Mouse (Mus musculus): ENCODE data around the gene Ggn. TPM values are rescaled to one million over a fixed set of nuclear protein-coding genes. Genes with fewer than 3 reads are reported as not detected.

Gene Ggn
- polyA plus RNA-seq, 1 experiment from 2014 or later = 0.41 TPM

- Histone ChIP-seq H3K4me2 (peak overlapping the region; percentile 3; the same call in 1 of the 2 replicates), H3K4me3 (no peak overlapping the region), H3K36me3 (peaks cover 10% of the 10 kb centered on the region; the same call in 1 of the 2 replicates), H3K9ac (no peak overlapping the region), H3K27ac (ENCODE audit: poor library complexity, severe bottlenecking) (no peak overlapping the region), H3K9me3 (replicated peaks) (no peaks in the 10 kb centered on the region), H3K4me1 (replicated peaks) (peaks cover 8% of the 10 kb centered on the region), H3K27me3 (replicated peaks) (peaks cover 46% of the 10 kb centered on the region)
- ATAC-seq (ENCODE audit: insufficient number of reproducible peaks, low FRiP score) = no peak
- WGBS = 13% methylated on average over 9 of the region's 9 CpGs
Observed at GRCm38 (mm10) chr7:29162750-29163525, 7.1 kb upstream of the Ggn start.

GRCm38 (mm10) chr7:29167656-29168055, 2.4 kb upstream of the Ggn start:
- 22% methylated on average over 19 of the region's 19 CpGs for WGBS
- H3K9ac ChIP-seq = no peak overlapping the region
- H3K36me3 ChIP-seq = no peaks in the 10 kb centered on the region
- H3K4me2 ChIP-seq = peak overlapping the region; percentile 89; the same call in 1 of the 2 replicates
- peaks cover 44% of the 10 kb centered on the region for H3K4me1 ChIP-seq (replicated peaks)
- ATAC-seq (ENCODE audit: insufficient number of reproducible peaks, low FRiP score) = no peak
- no peaks in the 10 kb centered on the region for H3K9me3 ChIP-seq (replicated peaks)
- 0 out of 2 replicates have a peak overlapping the region, but pooled peaks have one; percentile 6 for H3K4me3 ChIP-seq
- H3K27ac ChIP-seq (ENCODE audit: poor library complexity, severe bottlenecking) = no peak overlapping the region
- peaks cover 34% of the 10 kb centered on the region for H3K27me3 ChIP-seq (replicated peaks)

GRCm38 (mm10) chr7:29168121-29168695, 1.8 kb upstream of the Ggn start:
- WGBS = 4% methylated on average over 10 of the region's 10 CpGs
- peaks cover 39% of the 10 kb centered on the region for H3K4me1 ChIP-seq (replicated peaks)
- H3K9ac ChIP-seq = no peak overlapping the region; the same call in 1 of the 2 replicates
- H3K9me3 ChIP-seq (replicated peaks) = no peaks in the 10 kb centered on the region
- 0 out of 2 replicates have a peak, but pooled peaks cover 1% of the 10 kb centered on the region for H3K36me3 ChIP-seq
- peak overlapping the region; percentile 89 for H3K4me2 ChIP-seq
- H3K4me3 ChIP-seq = peak overlapping the region; percentile 67
- H3K27ac ChIP-seq (ENCODE audit: poor library complexity, severe bottlenecking) = no peak overlapping the region
- no peak for ATAC-seq (ENCODE audit: insufficient number of reproducible peaks, low FRiP score)
- H3K27me3 ChIP-seq (replicated peaks) = peaks cover 39% of the 10 kb centered on the region

- peaks cover 7% of the 10 kb centered on the region for H3K36me3 ChIP-seq
- H3K4me1 ChIP-seq (replicated peaks) = peaks cover 38% of the 10 kb centered on the region
- H3K9ac ChIP-seq = peak overlapping the region; percentile 70
- peaks cover 45% of the 10 kb centered on the region for H3K27me3 ChIP-seq (replicated peaks)
- 1% methylated on average over 14 of the region's 14 CpGs for WGBS
- H3K9me3 ChIP-seq (replicated peaks) = no peaks in the 10 kb centered on the region
- H3K4me3 ChIP-seq = peak overlapping the region; percentile 67
- peak overlapping the region; percentile 89 for H3K4me2 ChIP-seq
- no peak overlapping the region for H3K27ac ChIP-seq (ENCODE audit: poor library complexity, severe bottlenecking)
- no peak for ATAC-seq (ENCODE audit: insufficient number of reproducible peaks, low FRiP score)
Observed at GRCm38 (mm10) chr7:29168791-29169230, 1.2 kb upstream of the Ggn start.

- Histone ChIP-seq H3K9ac (peak overlapping the region; percentile 70), H3K36me3 (peaks cover 14% of the 10 kb centered on the region), H3K27me3 (replicated peaks) (peaks cover 51% of the 10 kb centered on the region), H3K4me2 (peak overlapping the region; percentile 89), H3K4me1 (replicated peaks) (peaks cover 38% of the 10 kb centered on the region), H3K9me3 (replicated peaks) (no peaks in the 10 kb centered on the region), H3K4me3 (peak overlapping the region; percentile 67), H3K27ac (ENCODE audit: poor library complexity, severe bottlenecking) (peak overlapping the region; percentile 67; the same call in 1 of the 2 replicates)
- WGBS = under 1% methylated on average over 28 of the region's 39 CpGs
- ATAC-seq (ENCODE audit: insufficient number of reproducible peaks, low FRiP score) = peak; percentile 82
Observed at GRCm38 (mm10) chr7:29169231-29170065, 562 bp upstream of the Ggn start.

- Histone ChIP-seq H3K27ac (ENCODE audit: poor library complexity, severe bottlenecking) (no peak overlapping the region), H3K36me3 (peaks cover 29% of the 10 kb centered on the region), H3K9me3 (replicated peaks) (no peaks in the 10 kb centered on the region), H3K4me1 (replicated peaks) (peaks cover 38% of the 10 kb centered on the region), H3K4me2 (peak overlapping the region; percentile 89), H3K9ac (peak overlapping the region; percentile 69), H3K27me3 (replicated peaks) (peaks cover 56% of the 10 kb centered on the region), H3K4me3 (peak overlapping the region; percentile 67)
- ATAC-seq (ENCODE audit: insufficient number of reproducible peaks, low FRiP score) = no peak
- 2% methylated on average over 43 of the region's 43 CpGs for WGBS
Observed at GRCm38 (mm10) chr7:29170755-29171561, 948 bp downstream of the Ggn start.

- Histone ChIP-seq H3K4me1 (replicated peaks) (peaks cover 38% of the 10 kb centered on the region), H3K27me3 (replicated peaks) (peaks cover 56% of the 10 kb centered on the region), H3K4me2 (peak overlapping the region; percentile 89), H3K27ac (ENCODE audit: poor library complexity, severe bottlenecking) (no peak overlapping the region), H3K4me3 (peak overlapping the region; percentile 67), H3K9me3 (replicated peaks) (no peaks in the 10 kb centered on the region), H3K9ac (peak overlapping the region; percentile 69), H3K36me3 (peaks cover 35% of the 10 kb centered on the region)
- no peak for ATAC-seq (ENCODE audit: insufficient number of reproducible peaks, low FRiP score)
- WGBS = 6% methylated on average over 33 of the region's 34 CpGs
Observed at GRCm38 (mm10) chr7:29171562-29172097, 1.6 kb downstream of the Ggn start.

GRCm38 (mm10) chr7:29172390-29173016, 2.5 kb downstream of the Ggn start:
- no peak for ATAC-seq (ENCODE audit: insufficient number of reproducible peaks, low FRiP score)
- Histone ChIP-seq H3K4me1 (replicated peaks) (peaks cover 38% of the 10 kb centered on the region), H3K27ac (ENCODE audit: poor library complexity, severe bottlenecking) (no peak overlapping the region), H3K9me3 (replicated peaks) (no peaks in the 10 kb centered on the region), H3K4me2 (0 out of 2 replicates have a peak overlapping the region, but pooled peaks have one; percentile 89), H3K4me3 (0 out of 2 replicates have a peak overlapping the region, but pooled peaks have one; percentile 67), H3K27me3 (replicated peaks) (peaks cover 54% of the 10 kb centered on the region), H3K36me3 (peaks cover 42% of the 10 kb centered on the region), H3K9ac (no peak overlapping the region)
- WGBS = 30% methylated on average over 32 of the region's 32 CpGs

GRCm38 (mm10) chr7:29178106-29178505, 8.1 kb downstream of the Ggn start:
- H3K9me3 ChIP-seq (replicated peaks) = no peaks in the 10 kb centered on the region
- no peak overlapping the region for H3K4me3 ChIP-seq
- peaks cover 18% of the 10 kb centered on the region for H3K27me3 ChIP-seq (replicated peaks)
- H3K27ac ChIP-seq (ENCODE audit: poor library complexity, severe bottlenecking) = no peak overlapping the region
- no peak for ATAC-seq (ENCODE audit: insufficient number of reproducible peaks, low FRiP score)
- H3K36me3 ChIP-seq = peaks cover 42% of the 10 kb centered on the region
- H3K4me2 ChIP-seq = 0 out of 2 replicates have a peak overlapping the region, but pooled peaks have one; percentile 88
- H3K4me1 ChIP-seq (replicated peaks) = peaks cover 18% of the 10 kb centered on the region
- WGBS = 88% methylated on average over 4 of the region's 4 CpGs
- no peak overlapping the region for H3K9ac ChIP-seq
